9 mouse cellular contexts compared by ENCODE assay signal in genomic region chrX:93281028-93281723, GRCm38 (mm10). TPM values are rescaled to one million over a fixed set of nuclear protein-coding genes. Genes with fewer than 3 reads are reported as not detected.
DNase-seq lines count a peak whose midpoint lies in the region; ATAC-seq and TF ChIP-seq lines count a peak whose summit lies in the region.
"Had no signal": no experiment of that assay in that cellular context is flagged by ENCODE, and none has a peak within 500 bp of the region (broad histone marks: within the 10 kb centered on the region; RNA-seq: fewer than 3 reads in every experiment).

No protein-coding gene starts in this region.

- no peaks in the 10 kb centered on the region for H3K9me3 ChIP-seq in embryonic facial prominence, embryonic 11.5 days (replicated peaks; ENCODE audit: control insufficient read depth, low read length)
- H3K9me3 ChIP-seq in hindbrain, embryonic 13.5 days, result no peaks in the 10 kb centered on the region

- H3K79me2 ChIP-seq in heart, adult 2 months (replicated peaks; ENCODE audit: control insufficient read depth, insufficient read depth, low read length), result no peaks in the 10 kb centered on the region
- no peaks in the 10 kb centered on the region for H3K79me2 ChIP-seq in myocyte (ENCODE audit: control insufficient read depth, insufficient read depth)

- H3K9ac ChIP-seq in heart, adult 2 months (ENCODE audit: low read depth, low read length), result no peak overlapping the region
- H3K9ac ChIP-seq in embryonic facial prominence, embryonic 11.5 days (replicated peaks; ENCODE audit: low read length), result no peak overlapping the region
- no peak overlapping the region for H3K9ac ChIP-seq in hindbrain, embryonic 13.5 days

- peak overlapping the region; percentile 19; the same call in 1 of the 2 replicates for H3K4me2 ChIP-seq in embryonic facial prominence, embryonic 11.5 days (ENCODE audit: low read depth, low read length)
- H3K4me2 ChIP-seq in hindbrain, embryonic 13.5 days, result peak overlapping the region; percentile 13; the same call in 1 of the 2 replicates
- H3K4me2 ChIP-seq in myocyte (ENCODE audit: low read depth), result peak overlapping the region; percentile 58

- peak in 1 of 2 experiments; percentile 35 for DNase-seq in heart, adult 2 months
- DNase-seq in heart, postnatal 25 days (ENCODE audit: low spot score), result no peak
- DNase-seq in MEL-GATA-1-ER (ENCODE audit: extremely low read depth, low read depth), result peak; percentile 68
- peak; percentile 74 for DNase-seq in embryonic facial prominence, embryonic 11.5 days (ENCODE audit: low spot score)
- DNase-seq in liver, result peak; percentile 65
- peak; percentile 42 for DNase-seq in thymus, postnatal 25 days

- H3K4me3 ChIP-seq in heart, adult 2 months, result no peak overlapping the region
- H3K4me3 ChIP-seq in embryonic facial prominence, embryonic 11.5 days (ENCODE audit: low read depth, low read length), result no peak overlapping the region
- no peak overlapping the region for H3K4me3 ChIP-seq in hindbrain, embryonic 13.5 days
- no peak overlapping the region for H3K4me3 ChIP-seq in myocyte

- TF ChIP-seq EP300 in heart, adult 2 months (IDR thresholded peaks at IDR 0.05; ENCODE audit: insufficient read depth, low read depth, low read length), result no peak

- WGBS in heart, adult 2 months, result 19% methylated on average over 23 of the region's 23 CpGs
- 11% methylated on average over 23 of the region's 23 CpGs for WGBS in embryonic facial prominence, embryonic 11.5 days
- 20% methylated on average over 23 of the region's 23 CpGs for WGBS in hindbrain, embryonic 13.5 days

- H3K27ac ChIP-seq in heart, adult 2 months, result no peak overlapping the region
- H3K27ac ChIP-seq in embryonic facial prominence, embryonic 11.5 days (replicated peaks; ENCODE audit: low read depth, low read length), result no peak overlapping the region
- no peak overlapping the region for H3K27ac ChIP-seq in hindbrain, embryonic 13.5 days

- TF ChIP-seq POLR2A in heart, adult 2 months (IDR thresholded peaks at IDR 0.05; ENCODE audit: insufficient read depth, low read depth, low read length), result no peak
- no peak for TF ChIP-seq POLR2A in myocyte (IDR thresholded peaks at IDR 0.05; ENCODE audit: insufficient read length, low read depth)

- no peaks in the 10 kb centered on the region for H3K4me1 ChIP-seq in heart, adult 2 months (ENCODE audit: control insufficient read depth, insufficient read depth, low read length)
- H3K4me1 ChIP-seq in embryonic facial prominence, embryonic 11.5 days (ENCODE audit: control insufficient read depth, insufficient read depth, low read length), result no peaks in the 10 kb centered on the region
- H3K4me1 ChIP-seq in hindbrain, embryonic 13.5 days (replicated peaks), result 0 out of 2 replicates have a peak, but pooled peaks cover 3% of the 10 kb centered on the region

- ATAC-seq in embryonic facial prominence, embryonic 11.5 days (replicated peaks; ENCODE audit: insufficient number of reproducible peaks, low FRiP score, low TSS enrichment, low read depth), result no peak
- ATAC-seq in hindbrain, embryonic 13.5 days (ENCODE audit: low FRiP score), result peak; percentile 50

- TF ChIP-seq CTCF in heart, adult 2 months (IDR thresholded peaks at IDR 0.05), result peak; percentile 66

- H3ac ChIP-seq in myocyte (ENCODE audit: control insufficient read depth, insufficient read length), result no peak overlapping the region

- intact Hi-C loops in heart, adult 2 months (cut with DNase I), result no loop called here
- intact Hi-C loops in heart, postnatal 25 days (cut with DNase I), result loop anchor here (10.0 kb wide), 1 partner anchor 184 kb away; no protein-coding TSS in a partner anchor

- H3K36me3 ChIP-seq in heart, adult 2 months (ENCODE audit: control insufficient read depth, insufficient read depth, low read length), result no peaks in the 10 kb centered on the region
- no peaks in the 10 kb centered on the region for H3K36me3 ChIP-seq in embryonic facial prominence, embryonic 11.5 days (replicated peaks; ENCODE audit: control insufficient read depth, insufficient read depth, low read depth, low read length)
- H3K36me3 ChIP-seq in hindbrain, embryonic 13.5 days, result no peaks in the 10 kb centered on the region
- H3K36me3 ChIP-seq in myocyte (ENCODE audit: control insufficient read depth, insufficient read depth), result no peaks in the 10 kb centered on the region

- H3K27me3 ChIP-seq in heart, adult 2 months (ENCODE audit: control insufficient read depth, insufficient read depth, low read length), result peaks cover 8% of the 10 kb centered on the region
- H3K27me3 ChIP-seq in embryonic facial prominence, embryonic 11.5 days (ENCODE audit: control insufficient read depth, insufficient read depth, low read length), result peaks cover 37% of the 10 kb centered on the region
- peaks cover 78% of the 10 kb centered on the region for H3K27me3 ChIP-seq in hindbrain, embryonic 13.5 days
- H3K27me3 ChIP-seq in myocyte (ENCODE audit: control insufficient read depth, insufficient read depth, insufficient read length), result peaks cover 14% of the 10 kb centered on the region

TF ChIP-seq in myocyte, 11 proteins besides CTCF, POLR2A, EP300 and RAD21:
- no peak for TF ChIP-seq MAX (IDR thresholded peaks at IDR 0.05; ENCODE audit: low read depth)
- TF ChIP-seq TCF12 (IDR thresholded peaks at IDR 0.05; ENCODE audit: insufficient read depth, poor library complexity, severe bottlenecking), result no peak
- no peak for TF ChIP-seq USF1 (IDR thresholded peaks at IDR 0.05; ENCODE audit: low read depth)
- no peak for TF ChIP-seq E2F4 (IDR thresholded peaks at IDR 0.05; ENCODE audit: insufficient read depth)
- no peak for TF ChIP-seq MYOD1 (IDR thresholded peaks at IDR 0.05; ENCODE audit: control insufficient read depth in 1 of 3, insufficient read length in 2 of 3, low read depth in 2 of 3)
- TF ChIP-seq REST (IDR thresholded peaks at IDR 0.05; ENCODE audit: insufficient read depth, insufficient read length), result no peak
- TF ChIP-seq CEBPB (IDR thresholded peaks at IDR 0.05; ENCODE audit: insufficient read depth, poor library complexity, severe bottlenecking), result no peak
- TF ChIP-seq SRF (IDR thresholded peaks at IDR 0.05; ENCODE audit: control insufficient read depth, insufficient read length, low read depth), result no peak
- no peak for TF ChIP-seq MYOG (IDR thresholded peaks at IDR 0.05; ENCODE audit: control insufficient read depth in 1 of 3, insufficient read depth in 1 of 3, insufficient read length in 2 of 3, low read depth in 2 of 3)
- TF ChIP-seq POLR2AphosphoS2 (IDR thresholded peaks at IDR 0.05; ENCODE audit: insufficient read length, low read depth), result no peak
- TF ChIP-seq TCF3 (IDR thresholded peaks at IDR 0.05; ENCODE audit: insufficient read length, low read depth), result no peak

RNA-seq across cellular contexts. Expression of gene Arx, which starts 5.1 kb away (rescaled TPM):
- not detected for total RNA-seq in heart, adult 2 months (2021)
- polyA plus RNA-seq in heart, adult 2 months (2012; rRNA removed), result not detected in 2 replicates
- under 1 TPM in 1 of 2 experiments, not detected in 1; 0.10 TPM for total RNA-seq in heart, postnatal 25 days (2021)
- 2.1 and 3.2 TPM in 2 replicates for polyA plus RNA-seq in embryonic facial prominence, embryonic 11.5 days (2014; fragmentation: Nextera tagmentation; extraction: Ambion mirVana)
- 1.5 and 1.8 TPM in 2 replicates for polyA plus RNA-seq in hindbrain, embryonic 13.5 days (2015; fragmentation: Nextera tagmentation; extraction: Ambion mirVana)
- 6.5 TPM for polyA plus RNA-seq in myocyte (2012; fragmentation: generic; extraction: Trizol)
- total RNA-seq: neutrophil, adult 5-6 weeks had no signal
